Mouse (Mus musculus): ENCODE measurements at regions not wholly inside any gene's neighbourhood (a gene's known extent, or its start where the extent isn't known, plus 50 kb on each side); places are given as distances from the start of the nearest gene placed in this dataset.

DNA sequence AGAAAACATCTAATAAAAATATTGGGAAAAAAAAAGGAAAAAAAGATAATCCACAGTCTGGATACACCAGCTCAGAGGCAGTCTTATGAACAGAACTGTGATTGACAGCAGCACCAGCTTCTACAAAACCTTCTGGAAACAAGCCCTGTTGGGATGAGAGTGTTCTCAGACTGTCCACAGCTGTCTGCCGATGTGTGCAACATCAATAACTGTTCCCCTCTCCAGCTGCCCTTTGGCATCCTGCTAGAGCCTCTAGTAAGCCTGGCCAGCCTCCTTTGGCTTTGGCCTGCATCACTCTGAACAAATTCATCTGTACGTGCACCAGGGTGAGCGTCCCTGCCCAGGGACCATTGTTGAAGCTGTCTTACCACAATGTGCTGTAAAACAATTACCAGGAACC, 137.0 kb upstream of the Irs2 start:
- no peak for DNase-seq (ENCODE audit: extremely low read depth, low read depth)

- no peak for DNase-seq (ENCODE audit: extremely low read depth, low read depth)
Measured at GRCm38 (mm10) chr8:11140566-11140965, 132.3 kb upstream of the Irs2 start.

DNA sequence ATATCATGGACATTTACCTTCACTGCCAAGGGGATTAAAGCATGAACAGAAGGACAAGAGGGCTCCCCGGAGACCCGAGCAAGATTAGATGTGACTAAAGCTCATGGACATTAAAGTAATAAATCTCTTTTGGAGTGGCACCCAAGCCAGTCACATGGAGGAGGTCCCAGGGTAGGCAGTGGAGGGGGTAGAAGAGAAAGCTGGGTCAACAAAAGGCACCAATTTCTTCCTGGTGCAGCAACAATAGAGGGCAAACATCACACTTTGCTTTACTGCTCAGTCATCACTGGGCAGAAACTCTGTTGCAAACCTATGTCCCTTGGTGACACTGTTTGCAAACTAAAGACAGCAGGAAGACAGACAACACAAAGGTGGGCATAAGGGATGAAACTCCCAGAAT, 131.0 kb upstream of the Irs2 start:
- no peak for DNase-seq (ENCODE audit: extremely low read depth, low read depth)

- no peak for DNase-seq (ENCODE audit: extremely low read depth, low read depth)
Measured at GRCm38 (mm10) chr8:11138302-11139020, 130.2 kb upstream of the Irs2 start.

- DNase-seq (ENCODE audit: extremely low read depth, low read depth): no peak
Measured at GRCm38 (mm10) chr8:11136566-11136965, 128.3 kb upstream of the Irs2 start.

DNA sequence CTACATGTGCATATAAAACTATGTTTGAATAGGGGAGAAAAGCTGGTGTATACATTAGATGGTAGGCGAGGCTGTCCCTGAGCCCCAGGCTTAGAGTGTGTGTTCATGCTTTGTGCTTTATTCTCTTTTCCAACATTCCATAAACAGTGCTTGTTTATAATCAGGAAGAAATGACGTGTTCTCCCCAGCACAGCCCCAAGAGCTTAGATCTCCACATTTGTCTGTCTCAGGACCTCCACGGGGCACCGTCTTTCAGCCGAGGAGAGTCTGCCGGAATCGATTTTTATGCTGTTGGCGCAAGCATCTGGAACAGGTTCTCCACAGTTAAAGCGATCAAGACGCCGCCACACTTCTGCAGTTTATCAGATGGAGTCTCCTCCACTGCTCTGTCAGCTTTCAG, 126.9 kb upstream of the Irs2 start:
- no peak for DNase-seq (ENCODE audit: extremely low read depth, low read depth)

- DNase-seq (ENCODE audit: extremely low read depth, low read depth): no peak
Measured at GRCm38 (mm10) chr8:11134562-11134961, 126.3 kb upstream of the Irs2 start.

DNA sequence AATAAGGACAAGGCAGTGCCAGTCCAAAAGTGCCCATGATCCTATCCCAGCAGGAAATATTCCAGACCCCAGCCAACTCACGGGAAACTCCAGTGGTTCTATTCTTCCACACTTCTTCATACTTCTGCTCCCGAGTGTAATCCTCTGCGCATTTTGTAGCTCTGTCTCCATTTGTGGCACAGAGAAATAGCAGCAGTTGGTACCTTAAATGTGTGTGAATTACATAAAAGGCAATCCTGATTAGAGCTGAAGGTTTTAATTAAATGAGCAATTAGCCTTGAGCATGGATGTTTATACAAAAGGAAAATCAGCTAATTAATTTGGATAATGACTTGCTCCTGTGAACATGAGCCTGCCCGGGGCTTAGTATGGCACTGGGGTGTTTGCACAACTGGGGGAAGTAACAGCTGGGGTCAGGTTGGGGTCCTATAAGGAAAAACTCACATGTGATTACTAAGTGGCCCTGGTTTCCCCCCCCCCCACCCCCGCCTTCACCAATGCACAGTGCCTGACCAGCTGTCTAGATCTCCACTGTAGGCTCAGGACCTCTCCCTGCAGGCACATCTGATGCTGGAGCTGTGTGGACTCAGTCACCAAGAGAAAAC, 110.9 kb upstream of the Irs2 start:
- no peak for DNase-seq (ENCODE audit: extremely low read depth, low read depth)

DNA sequence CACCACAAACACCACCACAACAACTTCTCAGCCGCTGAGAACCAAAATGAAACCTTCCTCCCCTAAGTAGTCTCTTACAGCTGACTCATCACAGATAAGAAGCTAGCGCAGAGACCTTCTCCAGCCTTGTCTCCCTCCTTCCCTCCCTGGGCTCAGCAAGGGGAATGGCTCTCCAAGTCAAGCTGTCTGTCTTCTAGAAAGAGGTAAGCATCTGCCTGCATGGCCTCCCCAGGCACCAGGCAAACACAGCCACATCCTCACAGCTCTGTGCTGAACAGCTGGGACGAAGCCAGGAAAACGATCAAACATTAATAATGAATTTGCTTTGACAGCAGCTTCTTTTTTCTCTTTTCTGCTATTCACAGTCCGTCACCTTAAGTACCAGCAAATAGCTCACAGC, 108.3 kb upstream of the Irs2 start:
- peak; percentile 26 for DNase-seq (ENCODE audit: extremely low read depth, low read depth)

DNA sequence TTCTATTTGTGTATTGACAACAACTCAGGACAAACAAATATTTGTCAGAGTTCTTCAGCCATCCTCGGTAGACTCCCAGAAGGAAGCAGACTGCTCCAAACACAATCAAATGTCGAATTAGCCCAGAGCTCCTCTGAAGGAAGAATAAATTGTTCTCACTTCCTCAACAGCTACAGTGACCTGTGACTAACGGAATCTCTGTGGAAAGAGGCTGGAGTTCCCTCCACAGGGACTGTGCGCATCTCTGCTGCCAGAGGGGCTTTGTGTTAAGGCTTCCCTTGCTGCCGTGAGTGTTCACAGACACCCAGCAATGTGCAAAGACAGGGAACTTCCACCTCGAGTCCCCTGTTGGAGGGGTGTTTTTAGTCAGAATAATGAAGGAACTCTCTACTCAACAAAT, 107.0 kb upstream of the Irs2 start:
- DNase-seq (ENCODE audit: extremely low read depth, low read depth): no peak

- no peak for DNase-seq (ENCODE audit: extremely low read depth, low read depth)
Measured at GRCm38 (mm10) chr8:11114531-11114930, 106.3 kb upstream of the Irs2 start.

GRCm38 (mm10) chr8:11112908-11113532, 104.8 kb upstream of the Irs2 start:
- DNase-seq (ENCODE audit: extremely low read depth, low read depth): peak; percentile 77

GRCm38 (mm10) chr8:11111987-11112386, 103.7 kb upstream of the Irs2 start:
- DNase-seq (ENCODE audit: extremely low read depth, low read depth): no peak

DNA sequence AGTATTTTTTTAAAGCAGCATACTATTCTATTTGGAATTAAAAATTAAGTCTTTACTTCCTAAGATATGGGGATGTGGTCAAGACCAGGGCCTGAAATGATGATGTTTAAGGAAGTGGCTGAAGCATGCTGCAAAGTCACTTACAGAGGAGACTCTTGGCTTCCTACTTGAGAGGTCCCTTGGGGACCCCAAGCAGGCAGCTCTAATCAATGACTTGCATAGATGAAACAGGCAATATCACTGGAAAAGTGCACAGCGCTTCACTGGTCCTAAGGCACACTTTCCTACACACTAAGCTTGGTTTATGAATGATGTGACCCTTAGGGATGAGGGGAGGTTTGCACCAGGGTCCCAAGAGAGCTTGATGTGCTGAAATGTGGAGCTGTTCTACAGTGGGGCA, 99.2 kb upstream of the Irs2 start:
- DNase-seq (ENCODE audit: extremely low read depth, low read depth): no peak

DNA sequence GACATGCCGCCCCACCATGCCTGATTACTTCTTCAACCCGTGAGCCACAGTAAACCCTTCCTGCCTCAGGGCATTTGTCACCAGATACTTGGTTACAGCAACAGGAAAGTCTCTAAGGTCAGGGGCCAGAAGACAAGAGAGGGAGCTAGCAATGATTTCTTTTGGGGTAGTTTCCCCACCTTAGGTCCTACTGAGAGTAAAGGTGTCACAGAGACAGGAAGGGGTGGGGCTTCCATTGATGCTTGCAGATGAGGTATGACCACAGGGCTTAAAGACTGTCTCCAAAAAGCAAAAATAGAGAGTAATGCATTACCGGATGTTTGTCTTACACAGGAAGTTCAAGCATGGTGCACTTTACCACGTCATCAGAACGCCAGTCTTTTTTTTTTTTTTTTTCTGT, 98.8 kb upstream of the Irs2 start:
- no peak for DNase-seq (ENCODE audit: extremely low read depth, low read depth)

DNA sequence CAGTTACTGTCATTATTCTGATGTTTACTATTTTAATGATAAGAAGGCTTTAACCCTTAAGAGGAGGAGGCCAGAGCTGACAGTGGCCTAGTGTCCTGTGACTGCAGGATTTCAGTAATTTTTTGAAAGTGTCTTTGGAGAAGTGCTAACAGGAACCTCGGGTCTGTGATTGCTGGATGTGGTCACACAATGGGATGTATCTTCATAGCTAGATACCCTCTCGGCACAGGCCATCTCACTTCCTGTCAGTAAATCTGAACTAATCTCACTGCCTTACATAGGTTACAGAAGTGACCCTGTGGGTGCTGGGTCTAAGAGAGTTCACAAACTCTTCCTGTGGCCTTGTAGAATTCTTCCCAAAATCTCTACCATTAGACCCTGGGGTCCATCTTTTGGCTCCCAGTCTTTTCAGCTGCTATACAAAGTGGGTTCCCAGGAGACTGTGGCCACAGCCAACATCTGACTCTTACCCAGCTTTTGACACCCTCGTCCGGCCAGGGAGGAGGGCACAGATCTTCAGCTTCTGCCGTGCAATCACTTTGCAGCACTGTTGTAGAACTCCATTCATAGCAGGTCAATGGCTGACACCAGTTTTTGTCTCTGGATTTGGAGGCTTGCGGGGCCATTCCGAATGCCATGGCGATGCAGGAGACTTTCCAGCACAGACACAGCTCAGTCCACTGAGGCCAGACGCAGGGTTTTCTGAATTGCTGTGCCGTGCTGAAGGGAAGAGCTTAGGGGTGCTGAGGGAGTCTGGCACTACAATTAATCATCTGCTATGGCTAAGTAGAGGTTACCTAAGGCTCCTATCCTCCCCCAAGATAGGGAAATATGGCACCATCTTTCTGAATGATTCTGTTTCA, 95.7 kb upstream of the Irs2 start:
- no peak for DNase-seq (ENCODE audit: extremely low read depth, low read depth)

DNA sequence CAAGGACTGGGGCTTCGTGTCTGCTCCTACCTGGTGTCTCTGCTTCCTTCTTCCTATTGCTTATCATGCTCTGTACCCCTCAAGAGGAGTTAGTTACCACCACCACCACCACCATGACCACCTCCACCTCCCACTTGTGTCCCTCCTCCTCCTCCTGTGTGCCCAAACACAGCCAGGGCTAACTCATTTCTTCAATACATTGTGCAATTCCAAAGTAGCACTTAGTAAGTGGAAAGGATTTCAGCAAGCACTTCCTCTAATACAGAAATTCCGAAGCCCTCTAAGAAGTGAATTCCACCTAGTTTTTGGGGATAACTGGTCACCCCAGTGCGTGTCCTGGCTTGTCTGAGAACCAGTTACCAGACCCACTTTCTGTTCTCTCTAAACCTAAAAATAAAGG, 92.1 kb upstream of the Irs2 start:
- DNase-seq (ENCODE audit: extremely low read depth, low read depth): no peak

DNA sequence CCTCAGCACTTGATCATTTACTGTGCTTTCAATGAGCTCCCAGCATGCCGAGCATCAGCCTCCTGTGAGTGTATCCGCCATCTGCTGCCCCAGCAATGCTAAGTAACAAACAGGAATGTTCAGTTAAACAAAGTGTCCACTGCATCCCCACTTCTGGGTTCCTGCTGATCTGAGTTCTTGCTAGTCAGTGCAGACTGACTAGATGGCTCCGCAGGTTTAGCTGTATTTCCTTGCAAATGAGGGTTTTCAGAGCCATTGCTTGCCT, 91.3 kb upstream of the Irs2 start:
- no peak for DNase-seq (ENCODE audit: extremely low read depth, low read depth)

DNA sequence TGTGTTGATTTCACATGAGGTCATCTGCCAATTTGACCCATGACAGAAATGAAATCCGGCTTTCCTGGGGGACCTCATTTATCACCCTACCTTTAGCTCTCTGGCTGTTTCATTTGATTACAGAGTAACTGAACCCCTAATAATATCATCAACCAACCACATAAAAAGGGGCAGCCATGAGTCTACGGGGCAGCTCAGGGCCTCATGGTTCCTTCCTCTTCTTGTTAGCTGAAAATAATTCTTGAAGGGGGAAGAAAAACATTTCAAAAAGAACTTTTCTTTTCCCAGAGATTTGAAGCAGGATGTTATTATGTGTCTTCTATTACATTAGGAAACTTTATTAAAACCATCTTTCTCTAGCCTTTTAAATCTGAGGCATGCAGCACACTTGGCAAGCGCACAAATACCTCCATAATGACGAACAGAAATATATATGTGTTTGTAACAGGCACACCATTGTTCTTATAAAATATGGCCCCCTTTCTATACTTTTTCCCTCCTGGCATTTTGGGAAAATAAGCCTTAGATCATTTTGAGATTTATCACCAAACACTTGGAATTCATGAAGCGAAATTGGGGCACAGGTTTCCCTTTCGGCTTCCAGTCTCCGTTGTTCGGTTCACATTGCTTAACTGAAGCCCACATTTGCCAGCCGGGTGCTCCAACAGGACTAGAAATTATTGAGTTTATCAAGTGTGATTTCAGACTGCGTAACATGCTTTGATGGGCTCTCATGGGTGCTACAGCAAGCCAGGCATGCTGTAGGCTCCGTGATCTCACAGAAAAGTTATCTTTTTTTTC, 90.7 kb upstream of the Irs2 start:
- no peak for DNase-seq (ENCODE audit: extremely low read depth, low read depth)

GRCm38 (mm10) chr8:11098228-11098778, 90.0 kb upstream of the Irs2 start:
- no peak for DNase-seq (ENCODE audit: extremely low read depth, low read depth)

DNA sequence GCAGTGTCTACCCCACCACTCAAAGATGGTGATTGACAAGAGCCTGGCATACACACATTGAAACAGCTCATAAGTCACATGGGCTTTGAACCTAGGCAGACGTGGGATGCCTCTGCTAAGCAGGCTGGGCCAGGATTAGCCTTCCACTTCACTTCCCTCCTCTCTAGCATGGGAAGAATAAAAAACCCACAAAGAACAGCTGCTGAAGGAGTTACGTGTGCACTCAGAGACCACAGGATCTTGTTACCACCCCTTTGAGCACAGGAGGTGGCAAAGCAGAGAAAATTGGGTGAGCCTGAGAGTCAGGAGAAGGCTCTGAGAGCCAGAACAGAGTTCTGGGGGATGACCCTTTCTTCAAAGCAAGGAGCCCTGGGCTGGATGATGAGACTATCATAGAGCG, 89.6 kb upstream of the Irs2 start:
- no peak for DNase-seq (ENCODE audit: extremely low read depth, low read depth)
